10 mouse cellular contexts compared by ENCODE assay signal in genomic region chr9:72448026-72448425, GRCm38 (mm10). TPM values are rescaled to one million over a fixed set of nuclear protein-coding genes. Genes with fewer than 3 reads are reported as not detected.
A peak's percentile ranks its signal among the peaks of the same experiment; 100 is the strongest.
DNase-seq lines count a peak whose midpoint lies in the region; ATAC-seq and TF ChIP-seq lines count a peak whose summit lies in the region.
"Had no signal": no experiment of that assay in that cellular context is flagged by ENCODE, and none has a peak within 500 bp of the region (broad histone marks: within the 10 kb centered on the region; RNA-seq: fewer than 3 reads in every experiment).

No protein-coding gene starts in this region.

- H3K4me3 ChIP-seq in heart, embryonic 12.5 days, result no peak overlapping the region
- no peak overlapping the region for H3K4me3 ChIP-seq in bone marrow macrophage, adult 2 months (ENCODE audit: insufficient read depth, low read length)
- H3K4me3 ChIP-seq in midbrain, postnatal 0 days (ENCODE audit: low read depth, low read length), result no peak overlapping the region
- H3K4me3 ChIP-seq in thymus, adult 2 months (ENCODE audit: control insufficient read depth, insufficient read depth, low read length), result no peak overlapping the region
- H3K4me3 ChIP-seq: embryonic facial prominence, embryonic 12.5 days had no signal

- DNase-seq in heart, adult 18-20 months, result peak; percentile 29 to 83
- DNase-seq in gastrocnemius, postnatal 36 days, result peak; percentile 42 to 48
- DNase-seq in layer of hippocampus, postnatal 36 days, result peak; percentile 27 to 38
- DNase-seq in midbrain, postnatal 0 days (ENCODE audit: low spot score), result peak; percentile 47
- peak; percentile 75 for DNase-seq in thymus, adult 2 months

- no peak for ATAC-seq in heart, embryonic 12.5 days (ENCODE audit: insufficient number of reproducible peaks, low FRiP score)
- ATAC-seq in CD4-positive, CD25-positive, alpha-beta regulatory T cell, adult 4 months, result peak; percentile 49
- ATAC-seq in midbrain, postnatal 0 days (ENCODE audit: low FRiP score), result no peak

- H3K27me3 ChIP-seq in heart, embryonic 12.5 days (replicated peaks), result no peaks in the 10 kb centered on the region
- no peaks in the 10 kb centered on the region for H3K27me3 ChIP-seq in midbrain, postnatal 0 days (ENCODE audit: insufficient read depth, low read length)
- no peaks in the 10 kb centered on the region for H3K27me3 ChIP-seq in thymus, adult 2 months (ENCODE audit: control insufficient read depth, insufficient read depth, low read length)
- H3K27me3 ChIP-seq: embryonic facial prominence, embryonic 12.5 days had no signal

- H3K4me1 ChIP-seq in heart, embryonic 12.5 days (replicated peaks), result peaks cover 14% of the 10 kb centered on the region
- peaks cover 8% of the 10 kb centered on the region; the same call in 1 of the 2 replicates for H3K4me1 ChIP-seq in bone marrow macrophage, adult 2 months (ENCODE audit: control insufficient read depth, insufficient read depth, low read length)
- no peaks in the 10 kb centered on the region for H3K4me1 ChIP-seq in midbrain, postnatal 0 days (ENCODE audit: insufficient read depth, low read length)
- peaks cover 18% of the 10 kb centered on the region for H3K4me1 ChIP-seq in thymus, adult 2 months (replicated peaks; ENCODE audit: control insufficient read depth, insufficient read depth, low read length)
- H3K4me1 ChIP-seq: embryonic facial prominence, embryonic 12.5 days had no signal

- TF ChIP-seq POLR2A in bone marrow macrophage, adult 2 months (IDR thresholded peaks at IDR 0.05; ENCODE audit: borderline replicate concordance, low read depth, low read length), result no peak
- no peak for TF ChIP-seq POLR2A in thymus, adult 2 months (IDR thresholded peaks at IDR 0.05; ENCODE audit: control insufficient read depth, extremely low read depth, insufficient read depth, low read length, poor library complexity)

- H3K36me3 ChIP-seq in heart, embryonic 12.5 days, result peaks cover 35% of the 10 kb centered on the region
- no peaks in the 10 kb centered on the region for H3K36me3 ChIP-seq in midbrain, postnatal 0 days (ENCODE audit: insufficient read depth, low read length)
- H3K36me3 ChIP-seq in thymus, adult 2 months (ENCODE audit: control insufficient read depth, insufficient read depth, low read length), result peaks cover 61% of the 10 kb centered on the region

- no peak overlapping the region for H3K9ac ChIP-seq in heart, embryonic 12.5 days
- no peak overlapping the region for H3K9ac ChIP-seq in midbrain, postnatal 0 days (replicated peaks; ENCODE audit: low read length, poor library complexity, severe bottlenecking)
- H3K9ac ChIP-seq: embryonic facial prominence, embryonic 12.5 days had no signal

- intact Hi-C loops in gastrocnemius, postnatal 36 days (cut with DNase I), result no loop called here

- H3K27ac ChIP-seq in heart, embryonic 12.5 days (ENCODE audit: poor library complexity, severe bottlenecking), result no peak overlapping the region
- no peak overlapping the region for H3K27ac ChIP-seq in bone marrow macrophage, adult 2 months (ENCODE audit: insufficient read depth, low read depth, low read length)
- no peak overlapping the region for H3K27ac ChIP-seq in midbrain, postnatal 0 days (ENCODE audit: low read depth, low read length)
- H3K27ac ChIP-seq in thymus, adult 2 months (ENCODE audit: control insufficient read depth, insufficient read depth, low read length), result no peak overlapping the region; the same call in 1 of the 2 replicates
- H3K27ac ChIP-seq: embryonic facial prominence, embryonic 12.5 days; macrophage had no signal

- peak; percentile 45; the same call in 1 of the 2 replicates for TF ChIP-seq CTCF in bone marrow macrophage, adult 2 months (IDR thresholded peaks at IDR 0.05; ENCODE audit: low read depth, low read length)
- peak; percentile 76 for TF ChIP-seq CTCF in midbrain, postnatal 0 days (IDR thresholded peaks at IDR 0.05)
- peak; percentile 52; the same call in 1 of the 2 replicates for TF ChIP-seq CTCF in thymus, adult 2 months (IDR thresholded peaks at IDR 0.05; ENCODE audit: borderline replicate concordance, control insufficient read depth, extremely low read depth, insufficient read depth, low read length, poor library complexity)

- WGBS in heart, embryonic 12.5 days, result 56% methylated on average over 8 of the region's 8 CpGs
- whole genome bisulfite sequencing in midbrain, postnatal 0 days, result 53% methylated on average over 8 of the region's 8 CpGs
- 48% methylated on average over 8 of the region's 8 CpGs for WGBS in thymus, adult 2 months

- no peaks in the 10 kb centered on the region for H3K9me3 ChIP-seq in heart, embryonic 12.5 days (replicated peaks)
- H3K9me3 ChIP-seq in midbrain, postnatal 0 days (ENCODE audit: low read length), result no peaks in the 10 kb centered on the region
- H3K9me3 ChIP-seq: embryonic facial prominence, embryonic 12.5 days had no signal

- no peak overlapping the region for H3K4me2 ChIP-seq in heart, embryonic 12.5 days
- H3K4me2 ChIP-seq in midbrain, postnatal 0 days (ENCODE audit: low read depth, low read length, poor library complexity, severe bottlenecking), result no peak overlapping the region
- H3K4me2 ChIP-seq: embryonic facial prominence, embryonic 12.5 days had no signal

RNA-seq across cellular contexts. Expression of gene Mns1, which starts 10.2 kb away (rescaled TPM):
- under 1 TPM; 0.05 to 0.23 TPM for total RNA-seq in heart, adult 18-20 months (2021)
- 19.2 and 19.9 TPM in 2 replicates for polyA plus RNA-seq in heart, embryonic 12.5 days (2016; fragmentation: Nextera tagmentation; extraction: Ambion mirVana)
- polyA plus RNA-seq in CD4-positive, CD25-positive, alpha-beta regulatory T cell, adult 4 months (2017; shearing (Covaris generic)), result 10 to 100 TPM; 15.0 to 15.6 TPM
- polyA plus RNA-seq in bone marrow macrophage, adult 2 months (2012; ENCODE audit: insufficient read depth, insufficient read length, missing spikeins), result 3.8 and 7.3 TPM in 2 replicates
- total RNA-seq in gastrocnemius, postnatal 36 days (2021), result under 1 TPM; 0.10 to 0.31 TPM
- 1 to 10 TPM; 1.3 to 1.9 TPM for total RNA-seq in layer of hippocampus, postnatal 36 days (2021)
- 1.1 and 3.1 TPM in 2 replicates for total RNA-seq in midbrain, postnatal 0 days (2014; rRNA removed)
- 2.6 and 3.1 TPM in 2 replicates for polyA plus RNA-seq in midbrain, postnatal 0 days (2015; fragmentation: Nextera tagmentation; extraction: Ambion mirVana)
- 7.4 and 8.1 TPM in 2 replicates for polyA plus RNA-seq in thymus, adult 2 months (2012; rRNA removed)

RNA-seq across cellular contexts. Expression of gene Tex9, which starts 44.0 kb away (rescaled TPM):
- total RNA-seq in heart, adult 18-20 months (2021), result 1 to 10 TPM in 1 of 2 experiments, under 1 TPM in 1; 0.50 to 1.0 TPM
- 18.8 and 19.3 TPM in 2 replicates for polyA plus RNA-seq in heart, embryonic 12.5 days (2016; fragmentation: Nextera tagmentation; extraction: Ambion mirVana)
- 1 to 10 TPM; 7.9 to 8.6 TPM for polyA plus RNA-seq in CD4-positive, CD25-positive, alpha-beta regulatory T cell, adult 4 months (2017; shearing (Covaris generic))
- polyA plus RNA-seq in bone marrow macrophage, adult 2 months (2012; ENCODE audit: insufficient read depth, insufficient read length, missing spikeins), result 6.2 and 7.4 TPM in 2 replicates
- 1 to 10 TPM; 1.1 to 1.9 TPM for total RNA-seq in gastrocnemius, postnatal 36 days (2021)
- 1 to 10 TPM; 5.8 to 6.8 TPM for total RNA-seq in layer of hippocampus, postnatal 36 days (2021)
- 21.1 and 25.4 TPM in 2 replicates for total RNA-seq in midbrain, postnatal 0 days (2014; rRNA removed)
- 35.9 and 44.0 TPM in 2 replicates for polyA plus RNA-seq in midbrain, postnatal 0 days (2015; fragmentation: Nextera tagmentation; extraction: Ambion mirVana)
- polyA plus RNA-seq in thymus, adult 2 months (2012; rRNA removed), result 5.1 and 6.0 TPM in 2 replicates
